Mouse (Mus musculus): ENCODE results near the gene Tmem232.

Tmem232 gene

GRCm38 (mm10) chr17:65351836-65352235 is 188.7 kb downstream of the Tmem232 start:
- no peak for TF ChIP-seq GATA4 (IDR thresholded peaks at IDR 0.05; ENCODE audit: insufficient replicate concordance, low read length)

GRCm38 (mm10) chr17:65340016-65340415 is 200.6 kb downstream of the Tmem232 start:
- no peak for TF ChIP-seq GATA4 (IDR thresholded peaks at IDR 0.05; ENCODE audit: insufficient replicate concordance, low read length)

GRCm38 (mm10) chr17:65330759-65331158 is 209.8 kb downstream of the Tmem232 start:
- TF ChIP-seq GATA4 (IDR thresholded peaks at IDR 0.05; ENCODE audit: insufficient replicate concordance, low read length), result no peak

GRCm38 (mm10) chr17:65325249-65325648 is 215.3 kb downstream of the Tmem232 start:
- no peak for TF ChIP-seq GATA4 (IDR thresholded peaks at IDR 0.05; ENCODE audit: insufficient replicate concordance, low read length)

GRCm38 (mm10) chr17:65320623-65321022 is 220.0 kb downstream of the Tmem232 start:
- no peak for TF ChIP-seq GATA4 (IDR thresholded peaks at IDR 0.05; ENCODE audit: insufficient replicate concordance, low read length)

GRCm38 (mm10) chr17:65299946-65300345 is 240.6 kb downstream of the Tmem232 start:
- TF ChIP-seq GATA4 (IDR thresholded peaks at IDR 0.05; ENCODE audit: insufficient replicate concordance, low read length), result no peak

- no peak for TF ChIP-seq GATA4 (IDR thresholded peaks at IDR 0.05; ENCODE audit: insufficient replicate concordance, low read length)
Observed at GRCm38 (mm10) chr17:65297831-65298230, 242.8 kb downstream of the Tmem232 start.

- TF ChIP-seq GATA4 (IDR thresholded peaks at IDR 0.05; ENCODE audit: insufficient replicate concordance, low read length), result no peak
Observed at GRCm38 (mm10) chr17:65252160-65252559, 288.4 kb downstream of the Tmem232 start.

- no peak for TF ChIP-seq GATA4 (IDR thresholded peaks at IDR 0.05; ENCODE audit: insufficient replicate concordance, low read length)
Observed at GRCm38 (mm10) chr17:65250261-65250660, 290.3 kb downstream of the Tmem232 start.

GRCm38 (mm10) chr17:65243716-65244115 is 296.9 kb downstream of the Tmem232 start:
- TF ChIP-seq GATA4 (IDR thresholded peaks at IDR 0.05; ENCODE audit: insufficient replicate concordance, low read length), result no peak

- TF ChIP-seq GATA4 (IDR thresholded peaks at IDR 0.05; ENCODE audit: insufficient replicate concordance, low read length), result no peak
Observed at GRCm38 (mm10) chr17:65225347-65225916, 315.1 kb downstream of the Tmem232 start.

Data from liver, adult (tissue).